Mouse (Mus musculus): ENCODE results near the gene Ica1l. TPM values are rescaled to one million over a fixed set of nuclear protein-coding genes. Genes with fewer than 3 reads are reported as not detected.
"Not testable (repeated sequence)": the region's sequence is repeated elsewhere in the genome, so short reads cannot be mapped to it uniquely, and the experiment has no call there.

The Ica1l gene
- 0.96 and 2.8 TPM in 2 replicates for polyA plus RNA-seq (2012; rRNA removed)

DNA sequence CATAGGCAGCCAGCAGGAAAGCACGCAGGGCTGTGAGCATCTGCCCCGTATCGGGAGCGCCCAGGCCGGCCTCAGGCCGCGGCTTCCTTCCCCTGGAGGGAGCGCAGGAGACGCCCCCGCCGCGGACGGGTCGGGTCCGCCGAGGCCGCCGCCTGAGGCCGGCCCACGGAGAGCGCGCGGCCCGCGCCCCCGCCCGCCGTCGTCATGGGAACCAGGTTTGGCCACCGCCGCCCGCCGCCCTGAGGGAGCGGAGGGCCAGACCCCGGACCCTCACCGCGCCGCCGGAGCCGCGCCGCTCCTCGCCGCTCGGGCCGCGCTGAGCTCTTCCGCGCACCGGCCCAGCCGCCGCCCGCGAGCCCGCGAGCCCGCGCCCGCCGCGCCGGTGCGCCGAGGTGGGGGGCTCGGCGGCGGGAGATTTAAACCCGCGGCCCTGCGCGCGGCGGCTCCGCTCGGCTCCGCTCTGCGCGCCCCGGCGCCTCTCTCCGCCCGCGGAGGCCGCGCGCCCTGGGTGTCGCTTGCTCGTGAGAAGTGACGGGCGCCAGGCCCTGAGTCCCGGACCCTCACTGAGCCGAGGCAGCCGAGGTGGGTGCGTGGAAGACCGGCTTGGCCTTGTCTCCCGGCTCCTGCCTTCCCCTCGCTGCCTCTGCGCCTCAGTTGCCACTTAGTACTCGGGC lies at the start of gene Ica1l:
Gene Ica1l, minus strand, starts transcription at position 389 of the 674 bp plus-strand sequence.
- peak; percentile 32 for DNase-seq (ENCODE audit: low spot score)

GRCm38 (mm10) chr1:60076411-60076810 lies 33.4 kb upstream of the Ica1l start:
- no peak for DNase-seq (ENCODE audit: low spot score)

DNA sequence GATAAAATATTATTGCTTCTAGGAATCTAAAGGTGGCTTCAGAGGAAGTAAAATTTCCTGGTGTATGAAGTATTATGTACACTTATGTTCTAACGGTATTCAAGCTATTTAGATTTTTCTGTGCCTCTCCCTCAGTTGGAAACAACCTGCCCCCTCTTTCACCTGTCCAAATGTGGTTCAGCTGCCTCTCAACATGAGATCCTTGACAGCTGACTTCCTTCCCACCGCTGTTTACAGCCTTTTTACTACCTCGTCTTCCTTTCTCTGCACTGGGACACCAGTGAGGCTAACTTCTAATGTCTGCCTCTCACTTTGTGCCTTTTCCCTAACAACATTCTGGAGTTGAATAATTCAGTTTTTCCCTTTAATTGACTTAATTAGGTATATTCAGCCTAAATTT lies 32.6 kb upstream of the Ica1l start:
- no peak for DNase-seq (ENCODE audit: low spot score)

DNA sequence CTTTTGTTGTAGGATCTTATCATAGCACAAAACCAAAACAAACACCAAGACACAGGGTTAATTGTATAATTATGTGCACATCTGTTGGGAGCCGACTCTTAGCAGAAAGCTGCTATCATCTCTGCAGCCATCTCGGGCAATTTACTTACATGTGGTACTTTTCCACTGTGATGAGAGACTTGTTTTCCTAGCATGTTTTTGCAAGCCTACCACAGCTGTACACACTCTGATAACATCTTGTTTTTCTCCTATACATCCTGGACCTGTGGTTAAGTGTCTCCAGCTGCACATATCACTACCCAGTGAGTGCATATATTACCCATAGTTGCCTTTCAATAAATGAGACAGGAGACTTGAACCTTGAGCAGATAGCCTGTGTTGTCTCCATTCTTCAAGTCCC lies 32.0 kb upstream of the Ica1l start:
- DNase-seq (ENCODE audit: low spot score) = no peak

DNA sequence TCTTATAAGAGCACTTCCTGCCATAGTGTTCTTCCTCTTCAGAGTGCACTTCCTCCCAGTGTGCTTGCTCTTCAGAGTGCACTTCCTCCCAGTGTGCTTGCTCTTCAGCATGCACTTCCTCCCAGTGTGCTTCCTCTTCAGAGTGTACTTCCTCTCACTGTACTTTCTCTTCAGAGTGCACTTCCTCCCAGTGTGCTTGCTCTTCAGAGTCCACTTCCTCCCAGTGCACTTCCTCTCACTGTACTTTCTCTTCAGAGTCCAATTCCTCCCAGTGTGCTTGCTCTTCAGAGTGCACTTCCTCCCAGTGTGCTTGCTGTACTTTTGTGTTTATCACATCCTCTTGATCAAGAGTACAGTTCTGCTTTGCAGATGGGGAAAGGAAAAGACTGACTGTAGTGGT lies 27.7 kb upstream of the Ica1l start:
- DNase-seq (ENCODE audit: low spot score) = not testable (repeated sequence)

DNA sequence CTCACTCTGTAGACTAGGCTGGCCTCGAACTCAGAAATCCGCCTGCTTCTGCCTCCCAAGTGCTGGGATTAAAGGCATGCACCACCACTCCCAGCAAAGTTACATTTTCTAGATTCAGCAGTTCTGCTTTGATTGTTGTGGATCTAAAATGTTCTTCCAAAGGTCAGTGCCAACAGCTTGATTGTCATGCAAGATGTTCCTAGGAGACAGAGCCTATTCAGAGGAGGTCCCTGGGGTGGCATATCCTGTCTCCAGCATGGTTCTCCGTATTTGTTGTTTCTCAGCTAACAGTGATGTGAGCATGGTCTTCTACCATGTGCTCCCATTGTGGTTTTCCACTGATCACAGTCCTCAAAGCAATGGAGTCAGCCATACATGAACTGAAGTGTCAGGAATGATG lies 13.3 kb upstream of the Ica1l start:
- no peak for DNase-seq (ENCODE audit: low spot score)

DNA sequence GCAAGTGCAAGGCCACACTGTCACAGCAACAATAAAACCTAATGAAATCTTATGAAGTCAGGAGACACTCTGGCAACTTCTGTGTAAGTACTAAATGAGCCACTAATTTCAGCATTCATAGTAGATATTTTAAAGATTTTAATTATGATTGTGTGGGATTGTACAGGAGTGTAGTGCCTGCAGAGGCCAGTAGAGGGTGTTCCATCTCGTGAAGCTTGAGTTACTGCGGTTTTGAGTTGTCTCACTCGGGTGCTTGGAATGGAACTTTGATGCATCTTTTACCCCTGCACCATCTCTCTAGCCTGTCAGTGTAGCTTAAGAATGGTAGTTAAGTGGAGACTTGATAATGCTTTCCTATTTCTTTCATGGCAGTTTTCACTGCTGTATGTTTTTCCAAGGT lies 11.7 kb upstream of the Ica1l start:
- DNase-seq (ENCODE audit: low spot score) = no peak

DNA sequence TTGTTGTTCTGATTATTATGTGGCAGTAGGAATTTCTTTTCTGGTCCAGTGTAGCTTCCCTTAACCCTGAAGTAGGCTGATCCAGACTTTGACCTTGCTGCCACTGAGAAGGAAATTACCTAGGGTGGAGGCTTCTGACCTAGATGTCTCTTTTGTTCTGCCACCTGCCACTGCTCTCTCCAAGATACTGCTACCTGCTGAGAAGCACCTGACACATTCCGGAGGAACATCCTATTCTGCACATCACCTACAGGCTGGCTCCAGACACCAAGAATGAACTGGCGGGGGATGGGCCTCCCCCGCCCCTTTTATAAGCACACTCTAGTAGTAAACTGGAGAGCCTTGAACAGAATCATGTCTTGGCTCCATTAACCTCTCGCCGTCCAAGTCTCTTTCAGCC lies 4.5 kb upstream of the Ica1l start:
- not testable (repeated sequence) for DNase-seq (ENCODE audit: low spot score)

GRCm38 (mm10) chr1:60044595-60044994 lies 1.6 kb upstream of the Ica1l start:
- no peak for DNase-seq (ENCODE audit: low spot score)

DNA sequence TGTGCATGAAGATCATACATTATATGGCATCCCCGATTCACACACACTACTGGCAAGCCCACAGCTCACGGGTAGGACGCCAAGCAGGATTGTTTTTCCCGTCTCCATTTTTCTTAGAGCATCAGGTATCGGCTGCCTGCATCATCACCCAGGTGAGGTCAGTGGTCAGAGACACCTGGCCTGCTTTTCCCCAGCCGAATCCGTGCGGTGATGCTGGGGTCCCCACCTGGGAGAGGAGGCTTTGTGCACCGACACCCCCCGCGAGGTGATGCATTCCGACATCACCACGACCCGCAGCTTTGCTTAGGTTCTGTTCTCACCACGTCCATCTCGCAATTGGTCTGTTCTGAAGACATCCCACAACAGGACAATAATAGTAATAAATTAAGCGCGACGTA lies 587 bp downstream of the Ica1l start:
- DNase-seq (ENCODE audit: low spot score) = no peak

- DNase-seq (ENCODE audit: low spot score) = no peak
These were observed 7.9 kb downstream of the Ica1l start for GRCm38 (mm10) chr1:60035044-60035443.

- DNase-seq (ENCODE audit: low spot score) = no peak
These were observed 25.9 kb downstream of the Ica1l start for GRCm38 (mm10) chr1:60017031-60017469.

DNA sequence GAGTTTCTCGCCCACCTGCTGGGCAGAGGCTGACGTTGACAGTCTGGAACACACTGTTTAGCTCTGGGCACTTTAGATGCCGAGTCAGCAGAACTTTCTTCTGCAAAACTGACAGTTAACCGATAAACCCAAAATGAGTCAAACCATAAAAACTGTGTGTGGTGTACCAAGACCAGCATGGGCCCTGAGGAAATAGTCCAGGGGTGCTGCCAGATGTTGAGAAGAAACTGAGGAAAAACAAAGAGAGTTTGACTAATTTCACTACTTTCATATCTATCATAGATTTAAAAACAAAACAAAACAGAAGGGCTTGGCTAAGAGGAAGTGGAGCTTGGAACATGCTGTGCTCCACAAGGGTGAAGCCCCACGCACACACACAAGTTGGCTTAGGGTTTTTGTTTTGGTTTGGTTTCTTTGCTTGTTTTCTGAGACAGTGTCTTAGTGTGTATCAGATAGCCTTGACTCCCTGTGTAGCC lies 26.8 kb downstream of the Ica1l start:
- DNase-seq (ENCODE audit: low spot score) = no peak

DNA sequence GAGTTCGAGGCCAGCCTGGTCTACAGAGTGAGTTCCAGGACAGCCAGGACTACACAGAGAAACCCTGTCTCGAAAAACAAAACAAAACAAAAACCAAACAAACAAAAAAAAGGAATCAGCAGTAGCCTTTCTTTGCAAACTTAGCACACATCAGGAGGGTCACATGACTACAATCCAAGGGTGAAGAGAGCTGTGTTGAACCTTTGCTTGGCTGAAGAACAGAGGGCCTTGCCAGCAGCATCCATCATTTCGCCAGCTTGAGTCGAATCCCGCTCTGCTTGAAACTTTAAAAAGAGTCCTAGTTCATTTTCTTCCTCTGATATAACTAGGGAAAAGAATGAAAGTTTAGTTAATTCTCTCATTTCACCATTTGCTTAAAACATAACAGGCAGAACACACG lies 27.5 kb downstream of the Ica1l start:
- no peak for DNase-seq (ENCODE audit: low spot score)

DNA sequence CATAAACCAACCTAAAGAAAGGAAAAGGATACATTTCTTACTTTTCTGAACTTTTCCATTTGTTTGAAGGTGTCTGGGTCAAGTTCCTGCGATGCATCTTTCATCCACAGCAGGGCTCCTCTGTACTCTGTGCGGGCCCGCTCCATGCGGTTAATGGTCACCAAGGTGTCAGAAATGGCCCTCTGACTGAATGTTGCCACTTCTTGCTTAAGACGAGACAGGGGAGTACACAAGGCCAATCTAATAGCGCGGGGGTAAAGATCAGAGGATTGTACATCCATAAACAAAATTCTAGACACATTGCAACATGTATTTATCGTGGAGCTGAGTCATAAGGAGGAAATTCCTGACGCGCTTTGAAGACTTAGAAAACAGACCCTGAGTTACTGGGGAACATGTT lies 29.2 kb downstream of the Ica1l start:
- no peak for DNase-seq (ENCODE audit: low spot score)

DNA sequence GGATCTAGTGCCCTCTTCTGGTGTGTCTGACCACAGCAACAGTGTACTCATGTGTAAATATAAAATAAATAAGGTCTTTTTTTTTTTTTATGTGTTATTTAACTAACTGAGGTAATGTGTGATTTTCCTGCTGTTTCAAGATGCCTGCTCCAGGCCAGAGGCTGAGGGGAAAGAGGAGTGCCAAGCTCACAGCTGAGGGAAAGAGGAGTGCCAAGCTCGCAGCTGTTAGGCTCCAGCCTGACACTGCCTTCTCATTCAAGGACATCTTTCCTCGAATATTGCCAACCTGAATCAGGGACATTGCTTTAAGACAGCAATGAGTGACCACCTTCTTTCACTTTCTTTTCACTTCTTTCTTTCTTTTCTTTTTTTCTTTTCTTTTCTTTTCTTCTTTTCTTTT lies 34.2 kb downstream of the Ica1l start:
- DNase-seq (ENCODE audit: low spot score) = no peak

- no peak for DNase-seq (ENCODE audit: low spot score)
These were observed 35.6 kb downstream of the Ica1l start for GRCm38 (mm10) chr1:60007337-60007736.

GRCm38 (mm10) chr1:60000319-60000718 lies 42.7 kb downstream of the Ica1l start:
- DNase-seq (ENCODE audit: low spot score) = no peak

DNA sequence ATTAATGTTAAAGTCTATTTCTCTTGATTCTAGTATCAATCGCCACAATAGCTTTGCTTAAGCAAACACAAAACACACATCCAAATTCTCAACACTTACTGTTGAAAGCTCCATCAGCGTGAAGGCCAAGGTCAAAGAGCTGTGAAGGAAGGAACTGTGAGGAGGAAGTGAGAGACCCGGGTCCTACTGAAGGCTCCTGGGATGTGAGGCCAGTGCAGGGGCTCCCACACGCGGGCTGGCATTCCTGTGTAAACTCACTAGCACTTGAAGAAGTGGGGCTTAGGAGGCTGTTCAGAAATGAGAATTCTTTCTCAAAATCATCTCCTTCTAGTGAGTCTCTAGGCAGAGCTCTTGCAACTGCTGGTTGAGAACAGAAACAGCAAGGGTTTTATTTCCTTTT lies 45.6 kb downstream of the Ica1l start:
- DNase-seq (ENCODE audit: low spot score) = no peak

DNA sequence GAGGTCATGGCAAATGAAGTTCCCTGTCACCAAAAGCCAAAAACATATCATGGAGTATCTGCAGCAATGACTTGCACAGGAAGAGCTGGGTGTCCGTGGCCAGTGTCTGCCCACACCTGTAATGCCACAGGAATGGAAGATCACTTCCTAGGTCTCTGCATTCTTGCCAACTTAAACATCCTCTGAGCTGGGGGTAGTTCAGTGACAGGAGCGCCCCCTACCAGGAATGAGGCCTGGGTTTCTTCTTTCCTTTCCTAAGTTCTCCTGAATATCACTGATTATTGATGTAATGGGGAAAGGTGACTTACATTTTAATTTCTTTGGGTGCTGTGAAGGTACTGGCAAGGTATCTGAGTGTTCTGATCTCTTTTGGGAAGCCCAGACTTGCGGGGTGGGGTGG lies 47.3 kb downstream of the Ica1l start:
- DNase-seq (ENCODE audit: low spot score) = no peak

DNA sequence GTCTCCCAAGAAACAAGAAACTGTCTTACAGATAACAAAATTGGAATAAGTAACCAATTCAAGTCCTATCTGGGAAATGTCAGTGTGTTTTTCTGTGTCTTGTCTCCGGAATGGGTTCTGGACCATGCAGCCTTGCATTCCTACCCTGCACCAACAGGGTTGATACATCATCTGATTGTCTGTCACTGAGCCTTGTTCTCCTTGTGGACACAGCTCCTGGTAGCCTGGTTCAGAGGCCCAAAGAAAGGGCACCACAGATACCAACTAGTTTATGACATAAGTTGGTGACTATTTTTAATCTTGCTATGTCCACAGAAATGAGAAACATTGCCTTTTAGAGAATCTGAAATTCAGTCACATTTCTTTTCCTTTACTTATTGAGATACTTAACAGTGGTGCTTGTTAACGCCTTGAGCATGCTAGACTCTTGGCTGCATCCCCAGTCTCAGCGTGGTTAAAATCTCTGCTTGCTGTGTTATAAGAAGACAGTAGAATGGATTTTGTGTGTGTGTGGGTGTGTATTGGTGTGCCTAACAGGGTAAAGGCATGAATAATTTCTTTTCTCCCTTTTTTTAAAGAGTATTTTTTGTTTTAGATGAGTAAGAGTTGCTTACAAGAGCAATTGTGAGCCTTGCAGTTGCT lies 55.5 kb downstream of the Ica1l start:
- no peak for DNase-seq (ENCODE audit: low spot score)

DNA sequence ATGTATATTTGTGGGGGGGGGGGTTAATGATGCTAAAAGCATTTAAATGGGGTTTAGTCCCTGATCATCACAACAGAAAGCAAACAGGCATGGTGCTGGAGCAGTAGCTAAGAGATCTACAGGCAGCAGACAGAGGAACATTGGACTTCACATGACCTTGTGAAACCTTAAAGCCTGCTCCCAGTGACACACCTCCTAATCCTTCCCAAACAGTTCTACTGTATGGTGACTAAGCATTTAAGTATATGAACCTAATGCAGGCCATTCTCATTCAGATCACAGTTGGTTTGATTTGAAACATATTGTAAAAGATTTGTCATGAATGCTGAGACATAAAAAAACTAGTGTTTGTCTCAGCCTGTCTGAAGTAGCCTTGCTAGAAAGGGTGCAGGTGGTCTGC lies 56.4 kb downstream of the Ica1l start:
- DNase-seq (ENCODE audit: low spot score) = no peak

DNA sequence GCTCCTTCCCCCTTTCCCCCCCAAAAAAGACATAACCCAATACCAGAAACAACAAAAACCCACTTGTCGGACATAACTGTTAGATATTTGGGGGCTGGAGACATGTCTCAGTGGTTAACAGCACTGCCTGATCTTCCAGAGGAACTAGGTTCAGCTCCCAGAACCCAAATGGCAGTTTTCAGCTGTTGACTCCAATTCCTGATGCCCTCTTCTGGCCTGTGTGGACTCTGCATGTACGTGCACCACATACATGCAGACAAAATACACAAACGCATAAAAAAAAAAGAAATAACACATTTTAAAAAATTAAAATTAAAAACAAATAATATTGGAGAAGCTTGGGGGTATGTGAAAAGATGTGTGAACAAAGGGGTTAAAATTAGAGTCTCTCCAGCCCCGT lies 75.7 kb downstream of the Ica1l start:
- DNase-seq (ENCODE audit: low spot score) = no peak

Measured in urinary bladder, adult 2 months (tissue).